Mouse (Mus musculus) heart, adult 2 months (tissue): ENCODE data around the gene Slx4ip.

Experiments
- EP300 ChIP-seq: fragments of 200-500 bp; IDR thresholded peaks from 2 replicates; pipeline ENCODE4 v1.6.1; 2011; ENCODE audit warnings: low read depth, low read length, control low read depth; ENCODE audit not compliant: insufficient read depth
- POLR2A ChIP-seq: fragments of 200-500 bp; IDR thresholded peaks from 2 replicates; pipeline ENCODE4 v1.6.1; 2011; ENCODE audit warnings: mild to moderate bottlenecking, low read depth, low read length, control low read depth; ENCODE audit not compliant: insufficient read depth

DNA sequence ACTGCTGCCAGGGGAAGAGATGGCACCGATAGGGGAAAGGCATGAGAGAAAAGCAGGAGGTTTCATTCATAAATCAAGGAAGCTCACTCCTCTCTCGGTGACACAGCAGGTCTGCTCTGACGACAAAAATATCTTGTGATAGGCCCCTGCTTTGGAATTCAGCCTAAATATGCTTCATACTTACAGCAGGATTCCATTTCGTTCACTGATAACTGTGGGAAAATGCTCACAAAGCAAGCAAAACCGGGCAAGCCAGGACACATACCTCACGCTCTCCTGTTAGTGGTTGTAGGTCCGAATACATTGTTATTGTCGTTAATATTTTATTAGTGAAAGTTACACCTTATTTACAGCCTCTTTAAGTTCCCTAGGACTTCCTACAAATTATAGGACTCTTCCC, 216.9 kb downstream of the Slx4ip start:
- TF ChIP-seq POLR2A (no peak), EP300 (no peak)
